In the genomic region with DNA sequence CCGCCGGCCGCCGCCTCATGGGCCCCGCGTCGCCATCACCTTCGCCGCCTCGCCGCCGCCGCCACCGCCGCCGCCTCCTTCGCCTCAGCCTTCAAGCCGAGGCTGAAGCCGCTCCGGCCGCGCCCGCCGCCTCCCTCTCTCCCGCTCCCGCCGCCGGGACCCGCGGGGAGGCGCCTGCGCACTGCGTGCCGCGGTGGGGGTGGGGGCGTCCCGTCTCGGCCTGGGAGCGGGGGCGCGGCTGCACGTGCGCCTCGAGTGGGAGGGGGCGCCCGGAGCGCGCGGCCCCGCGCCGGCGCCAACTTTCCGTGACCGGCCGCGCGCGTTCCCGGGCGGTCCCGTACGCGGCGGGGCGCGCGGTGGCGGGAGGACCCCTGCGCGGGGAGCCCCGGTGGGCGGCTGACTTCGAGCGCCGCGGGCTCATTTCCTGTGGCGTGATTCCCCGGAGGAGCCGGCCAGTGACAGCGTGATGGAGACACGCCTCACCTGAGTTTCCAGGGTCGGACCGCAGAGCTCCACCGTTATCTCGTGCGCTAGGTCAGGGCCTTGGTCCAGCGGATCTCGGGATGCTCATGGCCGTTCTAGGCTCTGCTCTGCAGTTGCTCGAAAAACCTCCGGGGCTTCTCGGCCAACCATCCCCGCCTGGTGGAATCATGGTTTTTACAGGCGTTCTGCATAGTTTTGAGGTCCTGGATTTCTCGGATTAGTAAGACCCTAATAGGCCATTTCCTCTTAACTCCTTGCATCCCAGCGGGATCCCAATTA, we compare ENCODE assay signal across 8 mouse cellular contexts. TPM values are rescaled to one million over a fixed set of nuclear protein-coding genes. Genes with fewer than 3 reads are reported as not detected.
DNase-seq lines count a peak whose midpoint lies in the region; ATAC-seq and TF ChIP-seq lines count a peak whose summit lies in the region.

TSS of gene Gjc1 (minus strand) at position 680 of the 762 bp plus-strand sequence.

- peak within 1 kb of the TSS; percentile 53 for H3K4me2 ChIP-seq in CH12.LX (ENCODE audit: insufficient read depth, low read depth, poor library complexity, severe bottlenecking)
- H3K4me2 ChIP-seq in embryonic facial prominence, embryonic 14.5 days (ENCODE audit: low read depth, low read length) = peak within 1 kb of the TSS; percentile 82
- peak within 1 kb of the TSS; percentile 72 for H3K4me2 ChIP-seq in heart, embryonic 12.5 days
- peak within 1 kb of the TSS; percentile 88 for H3K4me2 ChIP-seq in kidney, embryonic 16.5 days (replicated peaks; ENCODE audit: low read depth, low read length)
- peak within 1 kb of the TSS; percentile 75 for H3K4me2 ChIP-seq in lung, embryonic 14.5 days

- TF ChIP-seq RAD21 in CH12.LX (IDR thresholded peaks at IDR 0.05; ENCODE audit: low read depth, low read length) = no peak

- dilution Hi-C loops in CH12.LX (cut with MboI; ENCODE audit: extremely low pct_ligation_motif_present, extremely low pct_unique_long_range_greater_than_20kb, low sequenced_read_pairs) = no loop called here

- H3K79me2 ChIP-seq in CH12.LX (replicated peaks; ENCODE audit: control insufficient read depth, extremely low read depth, insufficient read depth, poor library complexity, severe bottlenecking) = no peaks in the 10 kb centered on the region

- no peak within 1 kb of the TSS for H3K4me3 ChIP-seq in CH12.LX (replicated peaks in 1 of 3; ENCODE audit: low read depth in 2 of 3, low read length in 2 of 3, poor library complexity in 1 of 3)
- peak within 1 kb of the TSS; percentile 92 for H3K4me3 ChIP-seq in embryonic facial prominence, embryonic 14.5 days (ENCODE audit: low read depth, low read length)
- peak within 1 kb of the TSS; percentile 90 for H3K4me3 ChIP-seq in heart, embryonic 12.5 days
- peak within 1 kb of the TSS; percentile 90 for H3K4me3 ChIP-seq in kidney, embryonic 16.5 days (ENCODE audit: low read length)
- peak within 1 kb of the TSS; percentile 91 for H3K4me3 ChIP-seq in lung, embryonic 14.5 days (ENCODE audit: low read depth, low read length)

- no peaks in the 10 kb centered on the region for H3K4me1 ChIP-seq in CH12.LX (ENCODE audit: control insufficient read depth in 1 of 2, insufficient read depth in 2 of 2)
- H3K4me1 ChIP-seq in embryonic facial prominence, embryonic 14.5 days (ENCODE audit: control insufficient read depth, insufficient read depth, low read length) = peaks cover 17% of the 10 kb centered on the region
- peaks cover 25% of the 10 kb centered on the region for H3K4me1 ChIP-seq in heart, embryonic 12.5 days (replicated peaks)
- peaks cover 25% of the 10 kb centered on the region for H3K4me1 ChIP-seq in kidney, embryonic 16.5 days (ENCODE audit: insufficient read depth, low read length)
- H3K4me1 ChIP-seq in lung, embryonic 14.5 days (ENCODE audit: insufficient read depth) = peaks cover 14% of the 10 kb centered on the region; the same call in 1 of the 2 replicates

- H3K27ac ChIP-seq in CH12.LX (ENCODE audit: insufficient read depth, low read depth) = no peak within 1 kb of the TSS
- peak within 1 kb of the TSS; percentile 99 for H3K27ac ChIP-seq in embryonic facial prominence, embryonic 14.5 days (replicated peaks; ENCODE audit: low read depth, low read length)
- H3K27ac ChIP-seq in heart, embryonic 12.5 days (ENCODE audit: poor library complexity, severe bottlenecking) = peak within 1 kb of the TSS; percentile 99
- peak within 1 kb of the TSS; percentile 99 for H3K27ac ChIP-seq in kidney, embryonic 16.5 days (ENCODE audit: low read length)
- H3K27ac ChIP-seq in lung, embryonic 14.5 days (ENCODE audit: low read depth) = peak within 1 kb of the TSS; percentile 99

- 0% methylated on average over 11 of the region's 97 CpGs for WGBS in embryonic facial prominence, embryonic 14.5 days
- WGBS in heart, embryonic 12.5 days = under 1% methylated on average over 67 of the region's 97 CpGs
- WGBS in kidney, embryonic 16.5 days = under 1% methylated on average over 69 of the region's 97 CpGs
- WGBS in lung, embryonic 14.5 days = under 1% methylated on average over 74 of the region's 97 CpGs

- no peak for DNase-seq in CH12.LX (ENCODE audit: extremely low read depth)
- peak; percentile 35 for DNase-seq in adrenal gland, adult 8-10 months
- peak; percentile 88 for DNase-seq in embryonic facial prominence, embryonic 14.5 days (ENCODE audit: low spot score)
- DNase-seq in lung, embryonic 14.5 days = peak; percentile 89
- DNase-seq in retina, adult 2 months (ENCODE audit: low read depth, low spot score) = peak; percentile 22
- DNase-seq in c-Kit-positive CD71-positive TER-119-positive erythroid progenitor cells, embryonic 14.5 days (ENCODE audit: low spot score) = no peak

- TF ChIP-seq CTCF in CH12.LX (conservative IDR thresholded peaks at IDR 0.05 in 1 of 2, IDR thresholded peaks at IDR 0.05 in 1 of 2; ENCODE audit: low read depth in 2 of 2, low read length in 2 of 2) = no peak
- TF ChIP-seq CTCF in lung, embryonic 14.5 days (IDR thresholded peaks at IDR 0.05; ENCODE audit: low read depth) = peak; percentile 50

- no peak within 1 kb of the TSS for H3K9ac ChIP-seq in CH12.LX (ENCODE audit: insufficient read depth, low read depth)
- H3K9ac ChIP-seq in embryonic facial prominence, embryonic 14.5 days (ENCODE audit: low read depth, low read length) = peak within 1 kb of the TSS; percentile 99
- H3K9ac ChIP-seq in heart, embryonic 12.5 days = peak within 1 kb of the TSS; percentile 98
- peak within 1 kb of the TSS; percentile 97 for H3K9ac ChIP-seq in kidney, embryonic 16.5 days (replicated peaks; ENCODE audit: low read length)
- H3K9ac ChIP-seq in lung, embryonic 14.5 days = peak within 1 kb of the TSS; percentile 99

- no peak for TF ChIP-seq EP300 in CH12.LX (IDR thresholded peaks at IDR 0.05; ENCODE audit: low read length)

- ATAC-seq in embryonic facial prominence, embryonic 14.5 days (ENCODE audit: low read depth) = peak; percentile 86
- ATAC-seq in heart, embryonic 12.5 days (ENCODE audit: insufficient number of reproducible peaks, low FRiP score) = peak; percentile 88
- ATAC-seq in kidney, embryonic 16.5 days (ENCODE audit: low FRiP score, low TSS enrichment) = peak; percentile 83
- peak; percentile 90 for ATAC-seq in lung, embryonic 14.5 days (ENCODE audit: insufficient read depth)

- TF ChIP-seq POLR2A in CH12.LX (IDR thresholded peaks at IDR 0.05; ENCODE audit: low read depth, low read length) = no peak

- in situ Hi-C loops in CH12.LX (cut with MboI; ENCODE audit: low pct_ligation_motif_present, low pct_unique_long_range_greater_than_20kb, low sequenced_read_pairs) = no loop called here

- no peaks in the 10 kb centered on the region for H3K36me3 ChIP-seq in CH12.LX (replicated peaks in 1 of 2; ENCODE audit: control insufficient read depth in 1 of 2, insufficient read depth in 1 of 2, low read length in 1 of 2)
- H3K36me3 ChIP-seq in embryonic facial prominence, embryonic 14.5 days (ENCODE audit: control insufficient read depth, insufficient read depth, low read length) = no peaks in the 10 kb centered on the region
- H3K36me3 ChIP-seq in heart, embryonic 12.5 days = no peaks in the 10 kb centered on the region
- H3K36me3 ChIP-seq in kidney, embryonic 16.5 days (ENCODE audit: insufficient read depth, low read length) = no peaks in the 10 kb centered on the region
- no peaks in the 10 kb centered on the region for H3K36me3 ChIP-seq in lung, embryonic 14.5 days (ENCODE audit: insufficient read depth)

- H3K9me3 ChIP-seq in CH12.LX (replicated peaks; ENCODE audit: low read length) = peaks cover 10% of the 10 kb centered on the region
- H3K9me3 ChIP-seq in embryonic facial prominence, embryonic 14.5 days (ENCODE audit: control insufficient read depth, low read length) = no peaks in the 10 kb centered on the region
- H3K9me3 ChIP-seq in heart, embryonic 12.5 days (replicated peaks) = no peaks in the 10 kb centered on the region
- no peaks in the 10 kb centered on the region for H3K9me3 ChIP-seq in kidney, embryonic 16.5 days (ENCODE audit: low read length)
- no peaks in the 10 kb centered on the region for H3K9me3 ChIP-seq in lung, embryonic 14.5 days (ENCODE audit: low read depth, low read length)

- H3K27me3 ChIP-seq in CH12.LX (replicated peaks) = peaks cover 60% of the 10 kb centered on the region
- H3K27me3 ChIP-seq in embryonic facial prominence, embryonic 14.5 days (replicated peaks; ENCODE audit: control insufficient read depth, insufficient read depth, low read length) = no peaks in the 10 kb centered on the region; the same call in none of the 2 replicates
- H3K27me3 ChIP-seq in heart, embryonic 12.5 days (replicated peaks) = no peaks in the 10 kb centered on the region; the same call in 1 of the 2 replicates
- no peaks in the 10 kb centered on the region for H3K27me3 ChIP-seq in kidney, embryonic 16.5 days (ENCODE audit: insufficient read depth, low read length)
- H3K27me3 ChIP-seq in lung, embryonic 14.5 days (ENCODE audit: insufficient read depth, low read length) = no peaks in the 10 kb centered on the region

TF ChIP-seq in CH12.LX, 34 proteins besides CTCF, POLR2A, EP300 and RAD21:
- TF ChIP-seq BHLHE40 (IDR thresholded peaks at IDR 0.05; ENCODE audit: low read depth, low read length) (0 out of 2 replicates have a peak, but pooled peaks have one; percentile 8), CHD1 (IDR thresholded peaks at IDR 0.05; ENCODE audit: low read depth, low read length) (no peak), CHD2 (IDR thresholded peaks at IDR 0.05; ENCODE audit: low read length) (no peak), USF1 (IDR thresholded peaks at IDR 0.05; ENCODE audit: low read depth, low read length) (no peak), JUN (IDR thresholded peaks at IDR 0.05; ENCODE audit: insufficient read depth, low read depth, low read length) (no peak), MAX (IDR thresholded peaks at IDR 0.05; ENCODE audit: low read length) (no peak), TCF12 (IDR thresholded peaks at IDR 0.05; ENCODE audit: low read depth, low read length) (no peak), HCFC1 (IDR thresholded peaks at IDR 0.05; ENCODE audit: low read depth, low read length) (no peak), TBP (conservative IDR thresholded peaks at IDR 0.05; ENCODE audit: low read depth, low read length) (no peak), NELFE (IDR thresholded peaks at IDR 0.05; ENCODE audit: low read depth, low read length) (no peak), NRF1 (IDR thresholded peaks at IDR 0.05; ENCODE audit: low read depth, low read length) (peak; percentile 59), ZKSCAN1 (IDR thresholded peaks at IDR 0.05; ENCODE audit: borderline replicate concordance, low read depth, low read length) (no peak)

RNA-seq across cellular contexts. Expression of gene Gjc1, which starts in this region (rescaled TPM):
- total RNA-seq in CH12.LX (2012; rRNA removed) (not detected in 2 replicates), CH12.LX (2014; rRNA removed) (not detected in 2 replicates)
- polyA plus RNA-seq in CH12.LX (2012; ENCODE audit: insufficient read length, low read depth) = not detected in 2 replicates
- total RNA-seq in adrenal gland, adult 8-10 months (2022) = 10 to 100 TPM; 12.9 to 22.5 (median 17.7) TPM
- 46.0 and 49.6 TPM in 2 replicates for polyA plus RNA-seq in embryonic facial prominence, embryonic 14.5 days (2014; fragmentation: Nextera tagmentation; extraction: Ambion mirVana)
- polyA plus RNA-seq in heart, embryonic 12.5 days (2016; fragmentation: Nextera tagmentation; extraction: Ambion mirVana) = 69.9 and 72.1 TPM in 2 replicates
- polyA plus RNA-seq in kidney, embryonic 16.5 days (2015; fragmentation: Nextera tagmentation; extraction: Ambion mirVana) = 54.5 and 55.4 TPM in 2 replicates
- 78.1 and 80.7 TPM in 2 replicates for polyA plus RNA-seq in lung, embryonic 14.5 days (2014; fragmentation: Nextera tagmentation; extraction: Ambion mirVana)

Comparison
In these comparisons a context has a peak if more than half of its experiments do, and no peak if none do; other contexts are left out.
1. RNA of gene Gjc1 (total RNA-seq): 12.9 to 22.5 TPM in adrenal gland, adult 8-10 months; not detected in CH12.LX; every median in the first group is over 10 times any median in the second.
2. RNA of gene Gjc1 (polyA plus RNA-seq): 78.1 to 80.7 TPM in lung, embryonic 14.5 days, 69.9 to 72.1 TPM in heart, embryonic 12.5 days, 54.5 to 55.4 TPM in kidney, embryonic 16.5 days and 46.0 to 49.6 TPM in embryonic facial prominence, embryonic 14.5 days; not detected in CH12.LX; every median in the first group is over 10 times any median in the second.
3. DNase-seq: peak in adrenal gland, adult 8-10 months (single experiment), embryonic facial prominence, embryonic 14.5 days (single experiment), lung, embryonic 14.5 days (single experiment) and retina, adult 2 months (single experiment); none in CH12.LX (single experiment) and c-Kit-positive CD71-positive TER-119-positive erythroid progenitor cells, embryonic 14.5 days (single experiment).
4. H3K4me3 ChIP-seq: peak in embryonic facial prominence, embryonic 14.5 days (single experiment), heart, embryonic 12.5 days (single experiment), kidney, embryonic 16.5 days (single experiment) and lung, embryonic 14.5 days (single experiment); none in CH12.LX (0 of 3).
5. Peak in every context shown above with its lines, with median percentiles within 50 percentile points of each other: H3K4me2 ChIP-seq and ATAC-seq.